Mouse (Mus musculus) spleen, postnatal 4 days (tissue): ENCODE measurements around the gene Klhdc4.
A peak's percentile ranks its signal among the peaks of the same experiment; 100 is the strongest.

Experiments
- DNase-seq, 2 experiments: peaks; one replicate each; pipeline ENCODE4 v3.0.0; 2022; ENCODE audit warnings: low spot score in 2 of 2

The Klhdc4 gene

DNA sequence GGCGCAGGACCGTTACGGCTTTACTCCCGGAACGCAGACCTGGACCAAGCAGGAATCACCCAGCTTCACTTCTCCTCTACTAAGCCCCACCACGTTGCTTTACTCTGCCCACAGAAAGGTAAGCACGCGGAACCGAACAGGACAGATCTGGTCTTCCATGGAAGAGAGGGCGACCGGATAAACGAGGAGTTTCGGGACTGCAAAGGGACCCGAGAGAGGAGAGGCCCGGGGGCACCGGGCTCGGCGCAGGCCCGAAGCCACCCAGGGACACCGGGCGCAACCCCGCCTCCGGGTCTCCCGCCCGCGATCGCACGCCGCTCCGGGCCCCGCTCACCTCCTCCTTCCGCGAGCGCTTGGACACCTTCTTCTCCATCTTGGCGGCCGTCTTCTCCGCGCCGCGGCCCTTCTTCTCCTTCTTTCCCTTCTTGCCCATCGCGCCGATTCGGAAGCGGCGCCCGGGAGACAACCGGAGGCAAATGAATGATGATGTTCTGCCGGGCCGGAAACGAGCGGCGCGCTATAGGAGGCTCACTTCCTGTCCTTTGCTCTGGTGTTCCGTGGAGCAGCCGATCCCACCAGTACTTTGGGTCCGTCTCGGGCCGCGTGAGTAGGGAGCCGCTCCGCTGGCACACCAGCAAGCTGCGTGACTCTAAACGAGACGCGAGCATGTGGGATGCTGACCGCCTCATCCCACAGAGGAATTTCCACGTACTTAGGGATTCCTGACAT is at the start of gene Klhdc4:
TSS of gene Klhdc4 (minus strand) at position 522 of the 729 bp plus-strand sequence.
- peak; percentile 81 to 92 for DNase-seq

- no peak for DNase-seq
These were observed 48.6 kb upstream of the Klhdc4 start for GRCm38 (mm10) chr8:121877828-121878480.

GRCm38 (mm10) chr8:121877212-121877611 is 47.8 kb upstream of the Klhdc4 start:
- peak in 1 of 2 experiments; percentile 36 for DNase-seq

DNA sequence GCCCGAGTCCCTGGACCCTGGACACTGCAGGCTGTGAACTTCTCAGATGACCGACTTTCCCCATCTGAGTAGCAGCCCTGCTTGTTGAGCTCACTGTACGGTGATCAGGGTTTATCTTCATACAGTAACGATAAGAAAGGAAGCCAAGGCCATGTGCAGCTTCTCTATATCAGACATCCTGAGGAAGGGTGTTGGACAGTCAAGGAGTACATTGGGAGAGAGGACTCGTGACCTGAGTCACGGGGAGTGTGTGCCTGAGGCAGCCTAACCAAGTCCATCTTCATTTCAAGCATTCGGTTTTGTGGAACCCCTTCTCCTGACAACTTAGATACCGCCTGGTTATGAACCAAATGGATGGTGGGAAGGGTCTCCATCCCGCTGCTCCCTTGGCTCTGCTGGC is 46.1 kb upstream of the Klhdc4 start:
- DNase-seq, result no peak

GRCm38 (mm10) chr8:121875045-121875444 is 45.7 kb upstream of the Klhdc4 start:
- no peak for DNase-seq

DNA sequence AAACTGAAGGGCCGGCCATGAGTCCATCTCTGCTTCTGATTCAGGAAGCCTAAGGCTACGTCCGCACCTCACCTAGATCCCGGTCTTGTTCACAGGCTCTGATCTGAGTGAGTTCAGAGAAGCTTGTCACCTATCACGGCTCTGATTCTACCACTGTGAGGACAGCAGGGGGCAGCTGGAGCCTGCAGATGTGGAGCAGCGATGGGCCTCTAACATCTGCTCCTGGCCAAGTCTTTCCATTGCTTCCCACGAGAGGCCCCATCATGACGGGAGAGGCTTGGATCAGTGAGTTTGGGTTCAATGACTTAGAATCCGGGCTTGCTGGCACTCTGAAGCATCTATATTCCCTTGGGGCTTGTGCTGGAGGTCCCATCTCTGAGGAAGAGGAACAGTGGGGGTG is 44.7 kb upstream of the Klhdc4 start:
- DNase-seq, result peak in 1 of 2 experiments; percentile 35

DNA sequence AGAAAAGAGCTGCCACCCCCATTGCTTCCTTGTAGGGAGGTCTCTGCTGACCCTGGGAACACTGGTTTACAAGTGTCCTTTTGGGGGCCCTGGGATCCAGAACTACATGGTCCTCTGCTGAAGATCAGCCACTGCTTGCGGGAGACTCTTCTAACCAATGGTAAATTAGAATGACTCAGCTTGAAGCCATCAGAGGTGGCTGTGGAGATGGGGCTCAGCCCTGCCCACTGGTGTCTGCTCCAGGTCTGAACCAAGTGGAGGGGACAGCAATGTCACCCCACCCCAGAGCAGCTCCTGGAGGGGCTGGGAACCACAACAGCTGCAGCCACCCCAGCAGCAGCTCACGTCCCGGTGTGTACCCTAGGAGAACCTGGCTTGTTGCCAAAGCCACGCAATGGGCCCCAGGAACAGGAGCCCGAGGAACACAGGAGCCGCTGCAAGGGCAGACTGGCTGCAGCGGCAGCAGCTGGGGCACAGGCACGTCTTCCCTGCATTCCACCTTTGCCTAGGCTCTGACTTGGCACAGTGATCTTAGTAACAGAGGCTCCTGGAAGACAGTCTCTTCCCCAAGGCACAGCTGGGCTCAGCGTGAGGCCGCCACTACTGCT is 42.6 kb upstream of the Klhdc4 start:
- DNase-seq, result no peak

DNA sequence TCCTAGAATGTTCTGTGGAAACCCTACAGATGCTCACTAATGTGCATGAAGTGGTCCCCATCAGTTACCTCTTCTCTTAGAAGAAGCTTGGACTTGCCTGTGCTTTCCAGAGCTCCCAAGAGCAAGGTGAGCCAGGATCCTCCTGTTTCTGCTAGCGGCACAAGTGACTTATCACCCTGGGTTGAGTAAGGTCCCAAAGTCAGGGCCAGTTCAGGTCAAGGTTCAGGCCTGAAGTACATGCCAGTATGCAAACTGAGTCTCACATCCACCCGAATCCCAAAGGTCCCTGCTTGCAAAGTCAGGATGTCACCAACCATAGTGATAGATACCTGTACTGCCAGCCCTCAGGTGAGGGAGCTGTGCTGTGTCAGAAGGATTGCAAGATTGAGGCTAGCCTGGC is 40.8 kb upstream of the Klhdc4 start:
- DNase-seq, result no peak

DNA sequence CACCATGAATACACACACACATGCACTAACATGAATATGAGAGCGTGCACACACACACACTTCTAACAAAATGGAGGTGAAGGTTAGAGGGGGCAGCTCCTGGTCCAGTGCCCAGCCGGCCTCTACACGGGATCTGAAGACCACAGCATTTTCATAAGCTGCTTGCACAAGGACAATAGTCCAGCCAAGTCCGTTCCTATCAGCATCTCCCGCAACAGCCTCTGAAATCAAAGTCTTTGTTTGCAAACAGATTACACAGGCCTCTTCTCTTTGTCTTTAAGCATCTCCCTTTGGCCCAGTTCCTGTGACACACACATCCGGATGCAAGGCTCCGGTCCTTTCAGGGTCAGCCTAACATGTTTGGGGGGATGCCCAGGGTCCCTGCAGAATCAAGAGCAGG is 39.5 kb upstream of the Klhdc4 start:
- no peak for DNase-seq

DNA sequence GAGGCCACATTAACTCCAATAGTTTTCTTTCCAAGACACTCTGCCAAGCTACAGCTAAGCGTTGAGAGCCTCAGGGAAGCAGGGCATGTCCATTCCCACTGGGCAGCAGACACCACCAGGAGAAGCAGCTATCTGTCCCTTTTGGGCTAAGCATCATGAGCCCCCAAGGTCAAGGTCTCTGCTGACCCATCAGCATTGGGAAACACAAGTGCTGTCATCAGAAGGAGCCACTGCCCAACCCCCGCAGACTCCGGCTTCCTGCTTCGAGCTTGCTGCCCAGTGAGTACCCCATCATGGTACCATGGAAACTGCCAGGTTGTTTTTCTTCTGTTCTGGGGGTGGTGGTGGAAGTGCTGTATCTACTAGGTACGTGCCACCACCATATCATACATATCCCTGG is 38.8 kb upstream of the Klhdc4 start:
- DNase-seq, result no peak

- DNase-seq, result no peak
These were observed 36.0 kb upstream of the Klhdc4 start for GRCm38 (mm10) chr8:121865356-121865755.

GRCm38 (mm10) chr8:121861806-121862548 is 32.6 kb upstream of the Klhdc4 start:
- DNase-seq, result no peak

- no peak for DNase-seq
These were observed 31.9 kb upstream of the Klhdc4 start for GRCm38 (mm10) chr8:121861276-121861675.

- DNase-seq, result no peak
These were observed 28.4 kb upstream of the Klhdc4 start for GRCm38 (mm10) chr8:121857747-121858146.

DNA sequence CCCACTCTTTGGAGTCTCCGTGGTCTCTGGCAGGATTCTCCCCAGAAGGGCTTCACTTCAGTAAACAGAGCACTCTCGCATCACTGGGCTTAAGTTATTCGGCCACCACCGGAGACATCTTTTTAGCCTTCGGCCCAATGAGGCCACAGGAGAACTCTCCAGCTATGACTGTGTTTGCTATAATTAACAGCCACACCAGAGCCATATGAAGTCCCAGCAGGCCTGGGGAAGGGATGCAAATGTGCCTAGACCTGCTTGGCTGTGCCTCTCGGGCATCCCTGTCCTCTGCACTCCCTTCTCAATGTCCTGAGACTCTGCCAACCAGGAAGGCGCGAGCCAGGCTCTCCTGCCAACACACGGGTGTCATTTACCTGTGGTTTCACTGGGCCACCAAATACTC is 28.0 kb upstream of the Klhdc4 start:
- no peak for DNase-seq

GRCm38 (mm10) chr8:121856071-121856746 is 26.8 kb upstream of the Klhdc4 start:
- no peak for DNase-seq

DNA sequence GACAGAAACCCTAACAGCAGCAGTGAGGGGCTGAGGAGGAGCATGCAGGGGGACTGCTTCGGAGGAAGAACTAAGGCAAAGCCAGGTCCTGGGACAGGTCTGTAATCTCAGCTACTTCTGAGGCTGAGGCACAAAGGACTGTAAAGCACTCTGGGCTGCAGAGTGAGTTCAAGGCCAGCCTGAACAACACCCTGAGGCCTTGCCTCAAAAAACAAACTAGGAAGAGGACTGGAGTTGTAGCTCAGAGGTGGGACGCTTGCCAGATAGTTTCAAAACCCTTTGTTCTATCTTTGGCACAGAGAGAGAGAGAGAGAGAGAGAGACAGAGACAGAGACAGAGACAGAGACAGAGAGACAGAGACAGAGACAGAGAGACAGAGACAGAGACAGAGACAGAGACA is 24.2 kb upstream of the Klhdc4 start:
- no peak for DNase-seq

DNA sequence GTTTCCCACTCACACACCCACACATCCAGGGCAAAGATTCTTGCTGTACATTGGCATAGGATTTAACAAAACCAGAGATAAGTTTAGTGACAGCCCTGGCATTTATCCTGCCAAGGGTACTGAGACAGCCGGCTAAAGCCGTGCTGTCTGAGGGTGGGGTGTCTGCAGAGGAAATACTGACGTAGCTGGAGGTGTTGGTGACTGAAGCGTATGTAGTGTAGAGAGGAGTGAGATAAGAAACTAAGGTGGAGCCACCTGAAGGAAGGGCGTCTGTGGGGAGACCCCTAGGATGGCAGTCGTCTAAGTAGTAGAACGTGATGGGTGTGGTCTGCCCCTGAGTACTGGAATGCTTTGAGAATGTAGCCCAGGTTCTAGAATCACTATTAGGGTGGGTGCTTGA is 23.1 kb upstream of the Klhdc4 start:
- no peak for DNase-seq

GRCm38 (mm10) chr8:121851716-121852115 is 22.3 kb upstream of the Klhdc4 start:
- DNase-seq, result no peak

GRCm38 (mm10) chr8:121850821-121851470 is 21.6 kb upstream of the Klhdc4 start:
- peak; percentile 98 to 100 for DNase-seq

GRCm38 (mm10) chr8:121850436-121850820 is 21.1 kb upstream of the Klhdc4 start:
- DNase-seq, result no peak
